Mouse (Mus musculus) brain, embryonic 14.5 days (tissue): Measurements from ENCODE around the gene Tuba1c.

Source experiments
- CTCF ChIP-seq: fragments of 200-500 bp; IDR thresholded peaks from 2 replicates; pipeline ENCODE4 v1.5.1; 2012; ENCODE audit warnings: inconsistent platforms, mild to moderate bottlenecking, moderate library complexity, borderline replicate concordance; ENCODE audit not compliant: insufficient read depth, insufficient read length; ENCODE audit errors: extremely low read depth
- POLR2A ChIP-seq: fragments of 200-500 bp; IDR thresholded peaks from 2 replicates; pipeline ENCODE4 v1.6.1; 2012; ENCODE audit warnings: mild to moderate bottlenecking, inconsistent platforms, borderline replicate concordance; ENCODE audit not compliant: poor library complexity, insufficient read depth, insufficient read length, severe bottlenecking; ENCODE audit errors: extremely low read depth

DNA sequence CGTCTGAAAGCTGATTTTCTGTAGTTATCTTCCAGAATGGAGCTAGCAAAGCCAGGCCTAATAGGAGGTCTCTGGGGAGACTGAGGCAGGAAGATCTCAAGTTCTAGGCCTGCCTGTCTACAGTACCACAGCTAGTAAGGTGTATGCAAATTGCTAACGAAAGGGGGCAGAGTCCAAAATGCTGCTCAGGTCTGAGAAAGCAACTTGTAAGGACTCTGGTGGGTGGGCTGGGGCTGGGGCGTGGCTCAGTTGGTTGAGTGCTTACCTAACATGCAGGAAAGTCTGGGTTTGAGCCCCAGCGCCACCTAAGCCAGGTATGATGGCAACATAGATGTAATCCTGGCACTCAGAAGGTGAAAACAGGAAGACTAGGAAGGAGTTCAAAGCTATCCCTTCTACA is 9.5 kb upstream of the Tuba1c start:
- no peak for TF ChIP-seq POLR2A
- no peak for TF ChIP-seq CTCF
